Mouse (Mus musculus): ENCODE data around the gene Prss45.

The Prss45 gene

GRCm38 (mm10) chr9:110834411-110834810, at the start of gene Prss45:
Gene Prss45 (plus strand): TSS chr9:110834588.
- no peak for DNase-seq (ENCODE audit: low spot score in 2 of 2)

GRCm38 (mm10) chr9:110788169-110788568, 46.2 kb upstream of the Prss45 start:
- no peak for DNase-seq (ENCODE audit: low spot score in 2 of 2)

- DNase-seq (ENCODE audit: low spot score in 2 of 2) = no peak
Measured at GRCm38 (mm10) chr9:110790462-110790861, 43.9 kb upstream of the Prss45 start.

GRCm38 (mm10) chr9:110797013-110797412, 37.4 kb upstream of the Prss45 start:
- DNase-seq (ENCODE audit: low spot score in 2 of 2) = no peak

- DNase-seq (ENCODE audit: low spot score in 2 of 2) = no peak
Measured at GRCm38 (mm10) chr9:110797866-110798265, 36.5 kb upstream of the Prss45 start, which contains the start of gene Prss42. Gene Prss42 (plus strand): TSS chr9:110798166.

GRCm38 (mm10) chr9:110800834-110801479, 33.4 kb upstream of the Prss45 start:
- no peak for DNase-seq (ENCODE audit: low spot score in 2 of 2)

GRCm38 (mm10) chr9:110803294-110803693, 31.1 kb upstream of the Prss45 start:
- DNase-seq (ENCODE audit: low spot score in 2 of 2) = no peak

GRCm38 (mm10) chr9:110810051-110810450, 24.3 kb upstream of the Prss45 start:
- DNase-seq (ENCODE audit: low spot score in 2 of 2) = no peak

- no peak for DNase-seq (ENCODE audit: low spot score in 2 of 2)
Measured at GRCm38 (mm10) chr9:110813789-110814188, 20.6 kb upstream of the Prss45 start, which contains the start of gene Prss44. Gene Prss44 (plus strand): TSS chr9:110813994.

- DNase-seq (ENCODE audit: low spot score in 2 of 2) = peak in 1 of 2 experiments; percentile 23
Measured at GRCm38 (mm10) chr9:110820546-110820945, 13.8 kb upstream of the Prss45 start.

- DNase-seq (ENCODE audit: low spot score in 2 of 2) = no peak
Measured at GRCm38 (mm10) chr9:110821436-110821835, 13.0 kb upstream of the Prss45 start.

- DNase-seq (ENCODE audit: low spot score in 2 of 2) = no peak
Measured at GRCm38 (mm10) chr9:110825426-110825825, 9.0 kb upstream of the Prss45 start.

GRCm38 (mm10) chr9:110825832-110826231, 8.6 kb upstream of the Prss45 start:
- DNase-seq (ENCODE audit: low spot score in 2 of 2) = peak; percentile 8 to 16

GRCm38 (mm10) chr9:110826390-110826789, 8.0 kb upstream of the Prss45 start, which contains the start of gene Prss43:
Gene Prss43 (plus strand): TSS chr9:110826690.
- no peak for DNase-seq (ENCODE audit: low spot score in 2 of 2)

GRCm38 (mm10) chr9:110833021-110833420, 1.4 kb upstream of the Prss45 start:
- DNase-seq (ENCODE audit: low spot score in 2 of 2) = no peak

GRCm38 (mm10) chr9:110834961-110835360, 573 bp downstream of the Prss45 start:
- no peak for DNase-seq (ENCODE audit: low spot score in 2 of 2)

GRCm38 (mm10) chr9:110836112-110836511, 1.7 kb downstream of the Prss45 start:
- DNase-seq (ENCODE audit: low spot score in 2 of 2) = no peak

GRCm38 (mm10) chr9:110840905-110841304, 6.5 kb downstream of the Prss45 start:
- no peak for DNase-seq (ENCODE audit: low spot score in 2 of 2)

- DNase-seq (ENCODE audit: low spot score in 2 of 2) = no peak
Measured at GRCm38 (mm10) chr9:110841438-110841837, 7.0 kb downstream of the Prss45 start.

GRCm38 (mm10) chr9:110844206-110844605, 9.8 kb downstream of the Prss45 start, which contains the start of gene Prss46:
Gene Prss46 (plus strand): TSS chr9:110844506.
- no peak for DNase-seq (ENCODE audit: low spot score in 2 of 2)

GRCm38 (mm10) chr9:110849162-110849561, 14.8 kb downstream of the Prss45 start:
- no peak for DNase-seq (ENCODE audit: low spot score in 2 of 2)

GRCm38 (mm10) chr9:110855903-110856302, 21.5 kb downstream of the Prss45 start:
- DNase-seq (ENCODE audit: low spot score in 2 of 2) = no peak

GRCm38 (mm10) chr9:110856920-110857319, 22.5 kb downstream of the Prss45 start:
- DNase-seq (ENCODE audit: low spot score in 2 of 2) = no peak

Data from spleen, postnatal 36 days (tissue).